Mouse (Mus musculus): ENCODE data around the gene Zswim1.
"Not testable (repeated sequence)": the region's sequence is repeated elsewhere in the genome, so short reads cannot be mapped to it uniquely, and the experiment has no call there.

Zswim1 gene

DNA sequence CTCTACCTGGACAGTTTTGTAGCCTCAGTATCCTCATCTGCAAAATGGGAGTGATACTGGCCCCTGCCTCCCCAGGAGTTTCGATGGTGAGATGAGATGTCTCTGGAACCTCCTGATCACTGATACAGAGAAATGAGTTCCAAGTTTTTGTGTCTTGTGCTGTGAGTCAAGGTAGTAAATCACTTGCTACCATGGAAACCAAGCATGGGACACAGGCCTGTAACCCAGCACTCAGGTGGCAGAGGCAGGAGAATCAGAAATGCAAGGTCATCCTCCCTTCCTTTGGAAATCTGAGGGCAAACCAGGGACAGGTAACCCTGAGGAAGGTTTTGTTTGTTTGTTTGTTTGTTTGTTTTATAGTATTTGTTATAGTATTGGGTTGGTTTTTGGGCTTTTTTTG, 6.6 kb downstream of the Zswim1 start:
- no peak for DNase-seq (ENCODE audit: low spot score)

DNA sequence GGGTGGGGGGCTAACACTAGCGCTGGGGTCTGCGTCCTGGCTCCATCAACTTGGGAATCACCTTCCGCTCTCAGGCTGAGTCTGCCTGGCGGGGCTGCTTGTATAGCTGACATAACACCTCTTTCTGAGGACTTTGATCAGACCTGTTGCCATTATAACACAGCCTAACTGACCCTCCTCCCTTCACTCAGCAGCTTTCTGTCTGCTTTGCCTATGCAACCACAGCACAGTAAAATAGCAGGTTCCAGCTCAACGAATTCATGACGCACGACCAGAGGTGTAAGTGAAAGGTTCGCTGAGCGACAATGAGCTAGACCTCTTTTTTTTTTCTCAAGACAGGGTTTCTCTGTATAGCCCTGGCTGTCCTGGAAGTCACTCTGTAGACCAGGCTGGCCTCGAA, 8.5 kb downstream of the Zswim1 start:
- no peak for DNase-seq (ENCODE audit: low spot score)

DNA sequence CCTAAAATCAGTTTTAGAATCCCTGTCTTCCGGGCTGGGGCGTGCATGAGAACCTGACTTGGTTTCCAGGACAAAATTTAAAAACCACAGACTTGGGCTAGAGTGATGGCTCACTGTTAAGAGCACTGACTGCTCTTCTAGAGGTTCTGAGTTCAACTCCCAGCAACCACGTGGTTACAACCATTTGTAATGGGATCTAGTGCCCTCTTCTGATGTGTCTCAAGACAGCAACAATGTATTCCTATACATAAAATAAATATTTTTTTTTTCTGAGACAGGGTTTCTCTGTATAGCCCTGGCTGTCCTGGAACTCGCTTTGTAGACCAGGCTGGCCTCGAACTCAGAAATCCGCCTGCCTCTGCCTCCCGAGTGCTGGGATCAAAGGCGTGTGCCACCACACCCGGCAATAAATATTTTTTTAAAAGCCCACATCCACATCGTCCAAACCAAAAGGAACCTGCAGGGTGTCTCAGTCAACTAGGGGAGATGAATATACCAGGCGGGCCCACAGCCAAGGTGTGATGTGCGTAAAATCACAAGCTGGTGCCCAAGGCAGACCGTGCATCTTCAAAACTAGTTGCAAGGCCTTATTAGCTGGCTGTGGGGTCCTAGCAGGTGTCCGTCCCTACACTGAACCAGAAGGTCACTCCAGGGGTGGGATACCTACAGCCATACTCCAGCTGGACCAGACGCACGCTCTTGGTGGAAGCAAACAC, 9.7 kb downstream of the Zswim1 start:
- no peak for DNase-seq (ENCODE audit: low spot score)

DNA sequence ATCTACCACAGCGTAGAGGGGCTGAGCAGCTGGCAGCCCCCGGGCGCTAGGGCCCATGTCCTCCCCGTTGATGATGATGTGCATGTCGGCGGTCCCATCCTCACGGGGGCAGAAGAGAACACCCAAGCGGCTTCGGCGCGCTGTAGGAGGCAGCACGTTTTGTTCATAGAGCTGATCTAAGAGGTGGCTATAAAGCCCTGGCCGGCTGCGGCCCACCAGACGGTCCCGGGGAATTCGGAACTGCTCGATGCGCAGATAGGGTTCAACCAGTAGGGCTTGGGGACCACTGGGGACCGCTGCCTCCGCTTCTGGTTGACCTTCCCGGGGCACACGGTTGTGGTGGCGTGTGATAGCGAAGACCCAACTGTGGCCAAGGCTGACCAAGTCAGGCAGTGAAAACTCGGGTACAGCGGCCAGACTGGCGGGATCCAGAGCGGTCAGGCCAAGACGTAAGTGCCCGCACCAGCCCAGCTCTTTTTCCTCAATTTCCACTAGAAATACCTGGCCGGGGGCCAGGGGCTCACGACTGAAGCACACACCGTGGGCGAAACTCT, 10.3 kb downstream of the Zswim1 start, which contains the start of gene Ctsa:
TSS of gene Ctsa (plus strand) at position 126 of the 554 bp plus-strand sequence.
- peak; percentile 49 for DNase-seq (ENCODE audit: low spot score)

DNA sequence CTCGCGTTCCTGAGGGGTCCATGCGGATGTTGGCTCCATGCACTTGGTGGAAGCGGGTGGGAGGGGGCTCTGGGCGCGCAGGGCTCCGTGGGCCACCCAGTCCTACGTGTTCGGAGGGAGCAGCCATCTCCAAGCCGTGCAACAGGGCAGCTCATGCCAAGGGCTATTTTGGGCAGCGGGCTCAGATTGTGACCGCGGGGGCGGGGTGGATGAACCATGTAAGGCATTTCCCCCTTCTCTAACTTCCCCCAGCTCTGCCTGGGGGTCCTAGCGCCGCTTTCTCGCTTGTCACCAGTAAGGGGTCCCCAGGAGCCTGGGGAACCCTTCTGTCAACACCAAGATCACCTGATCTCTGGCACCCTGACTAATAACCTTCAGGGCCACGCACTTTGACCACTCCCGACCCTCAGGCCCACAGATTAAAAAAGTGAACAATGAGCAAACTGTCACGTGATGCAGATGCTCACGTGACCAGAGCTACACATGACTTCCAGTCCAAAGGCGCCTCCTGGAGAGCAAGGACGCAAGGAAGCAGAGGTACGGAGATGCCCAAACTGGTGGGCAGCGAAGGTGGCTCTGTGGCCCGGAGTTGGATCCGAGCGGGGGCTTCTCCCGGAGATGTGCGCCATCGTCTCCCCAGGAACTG, 11.0 kb downstream of the Zswim1 start, which contains the start of gene Neurl2:
TSS of gene Neurl2 (minus strand) at position 143 of the 646 bp plus-strand sequence.
- DNase-seq (ENCODE audit: low spot score): peak; percentile 89

DNA sequence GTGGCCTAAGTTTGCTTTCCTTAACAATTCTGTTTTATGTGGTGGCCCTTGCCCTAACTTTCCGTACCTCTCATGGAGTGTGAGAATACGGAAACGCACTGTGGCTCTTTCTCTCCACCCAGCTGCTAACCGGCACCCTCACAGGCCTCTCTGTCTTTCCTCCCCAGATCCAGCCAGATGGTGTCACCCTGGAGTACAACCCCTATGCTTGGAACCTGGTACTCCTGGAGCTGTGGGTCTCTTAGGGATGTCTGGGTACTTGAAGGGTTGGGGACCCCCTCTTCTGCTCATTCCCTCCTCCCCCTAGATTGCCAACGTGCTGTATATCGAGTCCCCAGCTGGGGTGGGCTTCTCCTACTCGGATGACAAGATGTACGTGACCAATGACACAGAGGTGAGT, 12.0 kb downstream of the Zswim1 start:
- DNase-seq (ENCODE audit: low spot score): no peak

DNA sequence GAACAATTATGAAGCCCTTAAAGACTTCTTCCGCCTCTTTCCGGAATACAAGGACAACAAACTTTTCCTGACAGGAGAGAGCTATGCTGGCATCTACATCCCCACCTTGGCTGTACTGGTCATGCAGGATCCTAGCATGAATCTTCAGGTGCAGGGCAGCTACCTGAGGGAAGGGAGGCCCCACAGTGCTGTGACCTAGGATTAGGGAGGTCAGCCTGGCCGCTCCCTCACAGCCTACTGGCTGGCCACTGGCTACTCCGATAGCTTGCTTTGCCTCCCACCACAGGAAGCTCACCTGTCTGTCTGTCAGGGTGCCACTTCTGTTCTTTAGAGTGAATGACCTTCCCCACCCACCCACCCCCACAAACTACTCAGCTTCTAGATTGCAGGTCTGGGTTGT, 12.7 kb downstream of the Zswim1 start:
- no peak for DNase-seq (ENCODE audit: low spot score)

DNA sequence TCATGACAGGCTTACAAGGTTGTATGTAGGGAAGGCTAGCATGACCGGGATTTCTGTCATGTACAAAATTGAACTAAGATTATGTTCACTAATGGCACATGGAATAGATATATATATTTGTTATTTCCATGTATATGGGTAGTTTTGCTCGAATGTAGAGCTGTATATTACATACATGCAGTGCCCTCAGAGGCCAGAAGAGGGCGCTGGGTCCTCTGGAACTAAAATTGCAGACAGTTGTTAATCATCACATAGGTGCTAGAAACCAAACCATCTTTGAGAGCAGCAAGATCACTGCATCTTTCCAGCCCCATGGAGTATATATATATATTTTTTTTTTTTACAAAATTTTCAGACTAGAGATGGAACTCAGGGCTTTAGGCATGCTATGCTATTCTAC, 23.3 kb downstream of the Zswim1 start:
- no peak for DNase-seq (ENCODE audit: low spot score)

DNA sequence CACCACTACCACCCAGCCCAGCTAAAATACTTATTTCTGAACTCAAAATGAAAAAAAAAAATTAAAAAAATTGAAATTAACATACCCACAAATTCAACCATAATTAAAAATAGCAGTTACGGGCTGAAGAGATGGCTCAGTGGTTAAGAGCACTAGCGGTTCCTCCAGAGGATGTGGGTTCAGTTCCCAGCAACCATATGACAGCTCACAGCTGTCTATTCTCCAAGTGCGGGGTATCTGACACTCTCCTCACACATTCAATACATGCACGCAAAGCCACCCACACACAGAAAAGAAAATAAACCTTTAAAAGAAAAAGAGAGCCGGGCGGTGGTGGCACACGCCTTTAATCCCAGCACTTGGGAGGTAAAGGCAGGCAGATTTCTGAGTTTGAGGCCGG, 27.6 kb downstream of the Zswim1 start:
- no peak for DNase-seq (ENCODE audit: low spot score)

DNA sequence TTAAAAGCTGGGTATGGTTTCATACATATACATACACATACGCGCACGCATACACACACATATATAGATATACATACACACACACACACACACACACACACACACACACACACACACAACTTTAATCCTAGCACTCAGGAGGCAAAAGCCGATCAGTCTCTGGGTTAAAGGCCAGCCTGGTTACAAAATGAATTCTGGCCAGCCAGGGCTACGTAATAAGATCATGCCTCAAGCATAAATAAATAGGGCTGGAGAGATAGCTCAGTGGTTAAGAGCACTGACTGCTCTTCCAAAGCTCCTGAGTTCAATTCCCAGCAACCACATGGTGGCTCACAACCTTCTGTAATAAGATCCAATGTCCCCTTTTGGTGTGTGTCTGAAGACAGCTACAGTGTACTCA, 33.1 kb downstream of the Zswim1 start:
- DNase-seq (ENCODE audit: low spot score): not testable (repeated sequence)

DNA sequence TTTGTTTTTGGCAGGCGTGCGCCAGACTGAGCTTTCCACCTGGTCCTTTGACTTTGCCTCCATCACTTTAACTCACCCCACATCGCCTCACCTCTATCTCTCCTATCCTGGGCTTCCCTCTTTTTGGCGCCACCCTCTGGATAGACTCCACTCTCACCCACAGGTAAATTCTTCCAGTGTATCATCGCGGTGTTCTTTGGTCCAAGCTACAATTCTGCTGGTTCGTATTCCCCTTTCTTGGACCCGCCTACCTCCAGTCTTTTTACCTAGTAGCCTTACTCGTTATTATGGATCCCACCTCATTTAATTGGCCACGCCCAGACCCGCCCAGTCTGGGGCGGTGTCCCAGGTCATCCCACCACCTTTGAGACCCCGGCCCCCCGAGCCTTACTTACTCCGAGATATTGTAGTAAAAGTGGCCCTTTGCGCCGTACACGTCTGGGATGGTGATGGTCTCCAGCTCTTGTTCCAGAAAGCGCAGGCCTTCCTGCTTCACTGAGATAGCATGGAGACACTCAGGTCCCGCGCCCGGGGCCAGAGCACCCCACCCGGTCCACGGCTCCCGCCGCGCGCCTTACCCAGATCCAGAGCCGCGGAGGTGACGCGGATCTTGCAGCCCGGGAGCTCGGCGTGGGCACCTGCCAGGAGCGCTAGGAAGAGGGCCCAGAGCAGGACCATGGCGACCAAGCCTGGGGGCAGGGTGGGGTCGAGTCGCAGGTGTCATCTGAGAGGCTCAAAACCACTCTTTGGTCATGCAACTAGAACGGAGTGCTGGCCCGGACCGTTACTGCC, 34.0 kb downstream of the Zswim1 start:
- DNase-seq (ENCODE audit: low spot score): no peak

DNA sequence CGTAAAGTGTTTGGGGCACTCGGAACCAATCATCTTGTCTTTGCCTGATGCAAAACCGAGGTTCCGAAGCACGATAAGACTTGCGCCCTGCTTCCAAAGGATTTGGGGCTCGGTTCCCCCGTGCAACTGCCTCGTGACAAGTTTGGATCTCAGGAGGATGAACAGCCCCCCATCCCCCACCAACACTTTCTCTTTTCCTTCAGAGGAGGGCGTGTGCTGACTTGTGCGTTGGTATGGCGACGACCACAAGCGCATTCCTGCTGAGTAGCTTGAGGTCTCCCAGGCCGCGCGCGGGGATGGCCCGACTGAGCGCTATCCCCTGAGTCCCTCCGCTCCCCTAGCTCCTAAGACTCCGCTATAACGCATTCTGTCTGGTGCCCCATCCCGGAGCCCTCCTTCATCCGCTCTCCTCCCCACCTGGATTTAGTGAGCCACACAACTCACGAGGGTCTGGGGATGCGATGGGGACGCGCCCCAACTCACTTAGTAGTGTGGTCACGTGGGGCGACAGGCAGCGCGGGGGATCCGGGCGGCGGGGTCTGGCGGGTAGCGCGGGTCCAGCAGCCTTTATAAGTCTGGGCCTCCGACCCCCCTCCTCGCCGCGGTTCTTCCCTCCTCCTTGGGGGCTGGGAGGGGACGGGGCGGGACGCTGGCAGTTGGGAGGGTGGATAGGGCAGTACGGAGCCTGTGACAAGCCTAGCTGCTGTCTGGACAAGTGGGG, 34.8 kb downstream of the Zswim1 start, which contains the start of gene Pltp:
TSS of gene Pltp (minus strand) at position 611 of the 721 bp plus-strand sequence.
- peak; percentile 69 for DNase-seq (ENCODE audit: low spot score)

DNA sequence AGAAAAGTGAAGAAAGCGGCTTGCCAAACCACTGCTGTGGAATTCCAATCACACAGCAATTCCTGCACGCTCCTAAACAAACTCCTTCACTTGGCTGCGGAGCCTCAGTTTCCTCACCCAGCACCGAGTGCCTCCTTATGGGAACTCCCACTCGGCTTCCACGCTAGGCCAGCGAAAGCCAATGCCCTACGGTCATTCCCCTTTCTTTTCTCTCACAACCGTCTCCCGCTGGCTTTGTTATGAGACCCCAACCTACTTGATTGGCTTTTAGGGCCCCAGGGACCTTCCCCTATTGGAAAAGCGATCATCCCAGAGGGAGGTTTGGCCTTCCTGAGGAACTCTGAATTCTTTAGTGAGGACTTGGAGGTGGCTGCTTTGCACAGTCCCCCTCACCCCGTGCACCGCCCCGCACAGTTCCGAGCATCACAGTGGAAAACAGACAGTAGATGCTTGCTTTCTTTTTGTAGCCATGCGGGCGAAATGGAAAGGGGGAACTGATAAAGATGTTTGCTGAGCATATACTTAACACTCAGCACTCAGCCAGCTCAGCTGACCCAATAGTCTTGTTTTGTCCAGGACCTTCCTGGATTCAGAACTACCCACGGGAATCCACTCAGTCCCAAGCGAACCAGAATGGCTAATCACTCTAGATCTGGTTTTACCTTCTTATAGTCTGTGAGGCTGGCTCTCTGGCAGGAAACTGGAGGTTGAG, 35.5 kb downstream of the Zswim1 start:
- no peak for DNase-seq (ENCODE audit: low spot score)

DNA sequence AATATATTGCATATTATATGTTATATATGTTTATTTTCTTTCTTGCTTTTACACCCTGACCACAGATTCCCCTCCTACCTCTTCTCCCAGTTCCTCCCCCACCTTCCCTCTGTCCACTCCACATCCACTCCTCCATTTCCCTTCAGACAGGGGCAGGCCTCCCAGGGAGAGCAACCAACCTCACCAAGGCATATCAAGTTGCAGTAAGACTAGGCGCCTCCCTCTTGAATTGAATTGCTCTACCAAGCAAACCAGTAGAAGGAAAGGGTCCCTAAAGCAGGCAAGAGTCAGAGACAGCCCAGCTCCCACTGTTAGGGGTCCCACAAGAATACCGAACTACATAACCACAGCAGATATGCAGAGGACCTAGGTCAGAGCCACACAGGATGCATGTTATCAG, 36.7 kb downstream of the Zswim1 start:
- DNase-seq (ENCODE audit: low spot score): no peak

DNA sequence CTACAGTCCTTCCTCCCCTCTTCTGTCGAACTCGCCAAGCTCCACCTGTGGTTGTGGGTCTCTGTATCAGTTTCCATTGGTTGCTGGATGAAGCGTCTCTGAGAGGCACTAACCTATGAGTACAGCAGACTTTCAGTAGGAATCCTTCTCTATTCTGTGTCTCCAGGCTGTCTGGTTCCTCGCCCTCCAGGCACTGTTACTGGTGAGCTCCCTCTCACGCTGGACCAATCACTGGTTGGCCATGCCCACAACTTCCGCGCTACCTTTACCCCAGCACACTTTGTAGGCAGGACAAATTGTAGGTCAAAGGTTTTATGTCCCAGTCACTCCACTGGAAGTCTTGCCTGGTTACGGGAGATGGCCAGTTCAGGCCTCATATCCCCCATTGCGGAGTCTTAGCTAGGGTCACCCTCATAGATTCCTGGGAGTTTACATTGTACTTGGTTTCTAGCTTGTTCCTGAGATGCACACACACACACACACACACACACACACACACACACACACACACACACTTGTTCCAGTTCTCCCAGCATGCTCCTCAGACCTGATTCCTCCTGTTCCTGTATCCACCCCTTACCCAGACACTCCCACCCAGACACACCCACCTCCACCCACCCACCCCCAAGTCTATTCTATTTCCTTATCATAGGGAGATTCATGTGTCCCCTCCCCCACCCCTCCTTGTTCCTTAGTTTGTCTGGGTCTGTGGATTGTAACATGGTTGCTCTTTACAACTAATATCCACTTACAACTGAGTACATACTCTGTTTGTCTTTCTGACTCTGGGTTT, 37.4 kb downstream of the Zswim1 start:
- no peak for DNase-seq (ENCODE audit: low spot score)

DNA sequence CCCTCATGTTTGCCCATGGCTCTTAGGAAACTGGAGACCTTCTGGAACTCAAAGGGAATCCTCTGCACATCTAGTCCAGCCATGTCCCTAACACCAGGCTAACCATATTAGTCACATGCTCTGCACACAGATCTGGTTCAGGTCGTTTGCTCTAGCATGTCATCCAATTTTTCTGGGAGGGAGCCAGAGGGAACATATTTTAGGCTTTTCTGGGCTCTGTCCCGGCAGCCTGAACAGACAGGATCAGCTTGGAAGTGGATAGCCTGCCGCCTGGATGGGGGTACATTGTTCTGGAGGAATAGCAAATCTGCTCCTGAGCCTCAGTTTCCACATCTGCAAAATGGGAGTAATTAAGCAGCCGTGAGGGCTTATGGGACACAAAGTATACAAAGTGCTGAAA, 38.6 kb downstream of the Zswim1 start:
- DNase-seq (ENCODE audit: low spot score): no peak

DNA sequence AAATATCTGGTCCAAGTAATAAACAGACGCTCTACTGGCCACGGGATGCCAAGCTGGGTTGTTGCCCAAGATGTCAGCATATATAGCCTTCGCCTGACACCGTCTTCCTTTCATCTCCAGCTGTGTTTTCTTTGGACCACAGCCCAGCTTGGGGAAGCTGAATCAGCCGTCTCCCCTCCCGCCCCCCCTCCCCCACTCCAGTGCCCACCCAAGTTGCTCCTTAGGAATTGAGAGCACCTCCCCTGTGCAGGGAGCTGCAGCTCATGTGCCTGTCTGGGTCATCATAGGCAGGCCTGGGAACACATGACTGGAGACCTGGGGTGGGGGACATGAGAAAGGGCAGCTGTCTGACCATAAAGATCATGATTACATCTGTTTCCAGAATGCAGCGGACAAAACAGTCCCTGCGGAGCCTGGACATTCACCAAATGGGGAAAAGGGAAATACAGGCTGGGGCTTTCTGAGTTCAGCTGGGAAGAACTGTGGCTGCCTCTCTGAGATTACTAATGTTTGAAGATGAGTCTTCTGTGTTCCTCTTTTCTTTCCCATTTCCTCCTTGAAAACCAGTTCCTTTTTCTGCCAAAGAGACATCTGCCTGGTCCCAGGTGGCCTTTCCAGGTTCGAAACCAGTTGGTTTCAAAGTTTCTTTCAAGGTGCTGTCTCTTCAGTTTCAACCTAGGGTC, 39.8 kb downstream of the Zswim1 start:
- no peak for DNase-seq (ENCODE audit: low spot score)

DNA sequence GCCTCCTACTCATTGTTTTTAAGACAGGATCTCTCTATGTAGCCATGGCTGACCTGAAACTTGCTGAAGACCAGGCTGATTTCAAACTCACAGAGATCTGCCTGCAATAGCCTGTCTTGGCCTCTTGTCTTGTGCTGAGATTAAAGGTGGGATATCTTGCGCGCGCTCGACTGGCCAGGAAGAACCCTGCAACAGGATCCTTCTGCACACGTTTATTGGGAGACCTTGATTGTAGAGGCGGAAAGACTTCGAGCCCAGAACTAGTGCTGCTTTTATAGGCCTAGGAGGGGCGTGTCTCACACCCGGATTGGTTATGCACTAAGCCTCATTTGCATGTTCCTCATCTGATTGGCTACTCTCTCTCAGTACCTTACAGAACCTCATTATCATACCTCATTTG, 40.9 kb downstream of the Zswim1 start:
- not testable (repeated sequence) for DNase-seq (ENCODE audit: low spot score)

DNA sequence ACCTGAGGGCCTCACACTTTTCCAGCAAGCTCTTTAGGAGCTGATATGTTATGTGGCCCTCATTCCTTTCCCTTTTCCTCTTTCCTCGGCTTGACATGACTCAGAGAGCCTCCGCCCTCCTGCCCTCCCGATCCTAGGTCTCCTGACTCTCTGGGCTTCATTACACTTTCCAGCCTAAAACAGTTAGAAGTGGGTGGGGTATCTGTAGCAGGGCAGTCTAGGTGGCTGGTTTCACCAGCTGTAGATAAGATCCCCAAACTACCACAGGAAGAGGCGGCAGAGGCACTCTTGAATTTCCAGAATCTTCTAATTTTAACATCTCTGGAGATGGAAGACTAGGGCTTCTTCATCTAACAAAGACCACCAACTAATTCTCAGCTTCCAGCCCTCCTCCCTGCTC, 42.1 kb downstream of the Zswim1 start:
- no peak for DNase-seq (ENCODE audit: low spot score)
